Mouse (Mus musculus) stomach, embryonic 16.5 days (tissue): ENCODE measurements around the gene Sparcl1. TPM values are rescaled to one million over a fixed set of nuclear protein-coding genes. Genes with fewer than 3 reads are reported as not detected.
A peak's percentile ranks its signal among the peaks of the same experiment; 100 is the strongest.

Experiments used
- microRNA-seq: library from miRNA; unstranded; fragments of <30 nt; microRNA quantifications from one replicate; pipeline ENCODE4, GENCODE M21; 2016
- polyA plus RNA-seq: library from polyadenylated mRNA; unstranded; fragments of >200 nt; fragmentation: Nextera tagmentation; extraction: Ambion mirVana; gene quantifications from 2 replicates; pipeline ENCODE4 v1.2.1, GENCODE M21; 2015

The Sparcl1 gene
- polyA plus RNA-seq, 1 experiment from 2014 or later, result 380 TPM

Small RNA genes within 50 kb of the gene (microRNA-seq; reads per million reads assigned to microRNA genes)
- gene Mir5619, result 3.1 reads per million, percentile 17 among the genes with 10 or more reads in this experiment

Other genes with a start within 250 kb of the Sparcl1 start
- gene Klhl8, start 202.5 kb downstream of the Sparcl1 start, polyA plus RNA-seq, result 14.1 and 14.6 TPM in 2 replicates
- 4.7 and 6.1 TPM in 2 replicates for gene Hsd17b13, start 136.3 kb downstream of the Sparcl1 start, polyA plus RNA-seq
- gene Hsd17b11, start 91.8 kb downstream of the Sparcl1 start, polyA plus RNA-seq, result 7.0 and 7.8 TPM in 2 replicates
- 55.9 and 61.7 TPM in 2 replicates for gene Nudt9, start 67.4 kb downstream of the Sparcl1 start, polyA plus RNA-seq
- 0.57 TPM in 1 of 2 replicates, not detected in the other for gene Gm17660, start 36.1 kb downstream of the Sparcl1 start, polyA plus RNA-seq
- gene Dspp, start 57.0 kb upstream of the Sparcl1 start, polyA plus RNA-seq, result not detected in 2 replicates
- gene Dmp1, start 88.9 kb upstream of the Sparcl1 start, polyA plus RNA-seq, result 0.79 and 1.1 TPM in 2 replicates
- gene Ibsp, start 185.4 kb upstream of the Sparcl1 start, polyA plus RNA-seq, result 0.28 and 0.81 TPM in 2 replicates
- not detected in 2 replicates for gene Mepe, start 211.6 kb upstream of the Sparcl1 start, polyA plus RNA-seq